24 mouse cellular contexts compared by ENCODE assay signal in the genomic region with DNA sequence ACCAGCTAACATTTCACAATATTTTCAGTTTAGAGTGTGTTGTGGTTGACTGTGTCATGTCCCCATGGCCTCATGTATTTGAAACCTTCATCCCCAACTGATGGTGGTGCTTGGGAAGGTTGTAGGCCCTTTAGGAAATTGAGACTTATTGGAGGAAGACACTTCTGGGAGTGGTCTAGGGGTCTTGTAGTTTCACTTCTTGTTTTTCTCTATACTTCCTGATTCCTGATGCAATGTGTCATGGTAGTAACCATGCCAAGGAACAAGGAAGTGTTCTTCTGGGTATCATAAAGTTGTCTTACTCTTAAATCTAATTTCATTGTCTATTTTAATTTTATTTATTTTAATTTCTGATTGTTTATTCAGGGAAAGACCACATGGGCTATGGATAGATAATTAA. TPM values are rescaled to one million over a fixed set of nuclear protein-coding genes. Genes with fewer than 3 reads are reported as not detected.
"Had no signal": no experiment of that assay in that cellular context is flagged by ENCODE, and none has a peak within 500 bp of the region (broad histone marks: within the 10 kb centered on the region; RNA-seq: fewer than 3 reads in every experiment).

No protein-coding gene starts in this region.

- H3K4me1 ChIP-seq: neural tube, embryonic 12.5 days; neural tube, embryonic 13.5 days; neural tube, embryonic 15.5 days; stomach, embryonic 15.5 days had no signal

- H3K36me3 ChIP-seq: neural tube, embryonic 12.5 days; neural tube, embryonic 13.5 days; neural tube, embryonic 15.5 days; stomach, embryonic 15.5 days had no signal

- H3K27ac ChIP-seq: neural tube, embryonic 12.5 days; neural tube, embryonic 13.5 days; neural tube, embryonic 15.5 days; stomach, embryonic 15.5 days; stomach, postnatal 0 days had no signal

- H3K4me2 ChIP-seq: neural tube, embryonic 12.5 days; neural tube, embryonic 13.5 days; neural tube, embryonic 15.5 days; stomach, embryonic 15.5 days had no signal

- H3K27me3 ChIP-seq: neural tube, embryonic 12.5 days; neural tube, embryonic 13.5 days; neural tube, embryonic 15.5 days; stomach, embryonic 15.5 days had no signal

- H3K4me3 ChIP-seq: neural tube, embryonic 12.5 days; neural tube, embryonic 13.5 days; neural tube, embryonic 15.5 days; stomach, embryonic 15.5 days had no signal

- DNase-seq: retina, postnatal 1 day; right cerebral cortex, adult 18-20 months; right cerebral cortex, postnatal 14 days; right cerebral cortex, postnatal 25 days; right cerebral cortex, postnatal 4 days; spleen, adult 18-20 months; thymus, adult 18-20 months; thymus, adult 2 months; thymus, postnatal 14 days; thymus, postnatal 25 days; thymus, postnatal 4 days had no signal

- H3K9me3 ChIP-seq: neural tube, embryonic 15.5 days; stomach, embryonic 15.5 days had no signal

- H3K9ac ChIP-seq: neural tube, embryonic 12.5 days; neural tube, embryonic 13.5 days; neural tube, embryonic 15.5 days; stomach, embryonic 15.5 days had no signal

RNA-seq across cellular contexts. Expression of a gene that starts 29.3 kb away (rescaled TPM):
- total RNA-seq: neutrophil, adult 5-6 weeks had no signal
- polyA plus RNA-seq: neural tube, embryonic 12.5 days; neural tube, embryonic 14.5 days; neural tube, embryonic 15.5 days; small intestine, adult 2 months; spleen, adult 2 months; stomach, embryonic 14.5 days; stomach, embryonic 15.5 days; stomach, embryonic 16.5 days; stomach, postnatal 0 days; testis, adult 2 months; thymus, adult 2 months; urinary bladder, adult 2 months had no signal
